Comparison of ENCODE assay signal across 9 mouse cellular contexts in genomic region chr14:16250099-16250498, GRCm38 (mm10). TPM values are rescaled to one million over a fixed set of nuclear protein-coding genes. Genes with fewer than 3 reads are reported as not detected.
DNase-seq lines count a peak whose midpoint lies in the region; ATAC-seq and TF ChIP-seq lines count a peak whose summit lies in the region.
"Had no signal": no experiment of that assay in that cellular context is flagged by ENCODE, and none has a peak within 500 bp of the region (broad histone marks: within the 10 kb centered on the region; RNA-seq: fewer than 3 reads in every experiment).

No protein-coding gene starts in this region.

- H3K4me3 ChIP-seq in erythroblast, embryonic 14.5 days (replicated peaks), result peak overlapping the region; percentile 76
- peak overlapping the region; percentile 90 for H3K4me3 ChIP-seq in testis, adult 2 months (ENCODE audit: control insufficient read depth, low read depth, low read length)
- peak overlapping the region; percentile 72 for H3K4me3 ChIP-seq in liver, embryonic 13.5 days (replicated peaks)

- H3K4me2 ChIP-seq in liver, embryonic 13.5 days, result peak overlapping the region; percentile 83

- peak overlapping the region; percentile 88 for H3K9ac ChIP-seq in liver, embryonic 13.5 days

- peak overlapping the region; percentile 94 for H3K27ac ChIP-seq in testis, adult 2 months (ENCODE audit: control insufficient read depth, insufficient read depth, low read depth, low read length)
- H3K27ac ChIP-seq in liver, embryonic 13.5 days, result peak overlapping the region; percentile 90

- no peak for ATAC-seq in erythroblast, adult 5-6 weeks (replicated peaks; ENCODE audit: low FRiP score, poor library complexity, severe bottlenecking)
- ATAC-seq in liver, embryonic 13.5 days (ENCODE audit: low read depth), result no peak
- ATAC-seq in granulocyte monocyte progenitor cell, adult 5-6 weeks (replicated peaks; ENCODE audit: poor library complexity, severe bottlenecking), result no peak

- no peaks in the 10 kb centered on the region for H3K9me3 ChIP-seq in erythroblast, embryonic 14.5 days (ENCODE audit: control insufficient read depth, low read length)
- H3K9me3 ChIP-seq in liver, embryonic 13.5 days (replicated peaks), result no peaks in the 10 kb centered on the region

- peaks cover 34% of the 10 kb centered on the region for H3K36me3 ChIP-seq in erythroblast, embryonic 14.5 days (ENCODE audit: control insufficient read depth)
- no peaks in the 10 kb centered on the region; the same call in 1 of the 2 replicates for H3K36me3 ChIP-seq in testis, adult 2 months (ENCODE audit: control insufficient read depth, insufficient read depth, low read length)
- H3K36me3 ChIP-seq in liver, embryonic 13.5 days, result peaks cover 7% of the 10 kb centered on the region

- no peak for TF ChIP-seq POLR2A in testis, adult 2 months (IDR thresholded peaks at IDR 0.05; ENCODE audit: control insufficient read depth, low read depth, low read length)

- 60% methylated on average over 3 of the region's 3 CpGs for WGBS in liver, embryonic 13.5 days (ENCODE audit: insufficient replicate concordance)

- peaks cover 74% of the 10 kb centered on the region for H3K4me1 ChIP-seq in erythroblast, embryonic 14.5 days (ENCODE audit: control insufficient read depth)
- no peaks in the 10 kb centered on the region for H3K4me1 ChIP-seq in testis, adult 2 months (ENCODE audit: control insufficient read depth, insufficient read depth, low read length)
- H3K4me1 ChIP-seq in liver, embryonic 13.5 days (replicated peaks), result peaks cover 57% of the 10 kb centered on the region

- no peak for TF ChIP-seq CTCF in testis, adult 2 months (IDR thresholded peaks at IDR 0.05; ENCODE audit: control insufficient read depth, insufficient read depth, insufficient replicate concordance, low read depth, low read length)

- H3K27me3 ChIP-seq in erythroblast, embryonic 14.5 days (ENCODE audit: control insufficient read depth), result no peaks in the 10 kb centered on the region
- H3K27me3 ChIP-seq in testis, adult 2 months (ENCODE audit: control insufficient read depth, insufficient read depth, low read length), result no peaks in the 10 kb centered on the region
- no peaks in the 10 kb centered on the region for H3K27me3 ChIP-seq in liver, embryonic 13.5 days

- DNase-seq in testis, postnatal 14 days (ENCODE audit: low spot score), result no peak
- no peak for DNase-seq in liver, embryonic 13.5 days
- DNase-seq in gastrocnemius, postnatal 10 days, result no peak
- no peak for DNase-seq in layer of hippocampus, postnatal 25 days (ENCODE audit: extremely low spot score in 1 of 2, low spot score in 1 of 2)
- DNase-seq: lung, postnatal 14 days had no signal

RNA-seq across cellular contexts. Expression of gene Oxsm, which starts 0.5 kb away (rescaled TPM):
- 0.10 TPM in 1 of 2 replicates, not detected in the other for polyA plus RNA-seq in erythroblast, embryonic 14.5 days (2012)
- total RNA-seq in erythroblast, adult 5-6 weeks (2015; ENCODE audit: low replicate concordance), result 2.3 and 14.4 TPM in 2 replicates
- 2.6 and 6.4 TPM in 2 replicates for total RNA-seq in erythroblast, adult 5-6 weeks (2017; ENCODE audit: low replicate concordance)
- polyA plus RNA-seq in testis, adult 2 months (2012; rRNA removed), result 18.8 and 18.9 TPM in 2 replicates
- polyA plus RNA-seq in liver, embryonic 13.5 days (2015; fragmentation: Nextera tagmentation; extraction: Ambion mirVana), result 2.2 and 2.6 TPM in 2 replicates
- total RNA-seq in granulocyte monocyte progenitor cell, adult 5-6 weeks (2014; fragmentation: Nextera tagmentation), result 19.2 and 24.4 TPM in 2 replicates
- 11.2 and 14.4 TPM in 2 replicates for total RNA-seq in granulocyte monocyte progenitor cell, adult 5-6 weeks (2017)
- 10 to 100 TPM; 11.0 to 11.8 TPM for total RNA-seq in gastrocnemius, postnatal 10 days (2021)
- 1 to 10 TPM; 8.2 to 9.5 TPM for total RNA-seq in layer of hippocampus, postnatal 25 days (2021)

RNA-seq across cellular contexts. Expression of gene Ngly1, which starts 1.0 kb away (rescaled TPM):
- polyA plus RNA-seq in erythroblast, embryonic 14.5 days (2012), result 12.0 and 14.2 TPM in 2 replicates
- 18.8 and 27.1 TPM in 2 replicates for total RNA-seq in erythroblast, adult 5-6 weeks (2015; ENCODE audit: low replicate concordance)
- 17.1 and 29.0 TPM in 2 replicates for total RNA-seq in erythroblast, adult 5-6 weeks (2017; ENCODE audit: low replicate concordance)
- polyA plus RNA-seq in testis, adult 2 months (2012; rRNA removed), result 86.3 and 110 TPM in 2 replicates
- 20.3 and 24.4 TPM in 2 replicates for polyA plus RNA-seq in liver, embryonic 13.5 days (2015; fragmentation: Nextera tagmentation; extraction: Ambion mirVana)
- 26.1 and 31.9 TPM in 2 replicates for total RNA-seq in granulocyte monocyte progenitor cell, adult 5-6 weeks (2014; fragmentation: Nextera tagmentation)
- total RNA-seq in granulocyte monocyte progenitor cell, adult 5-6 weeks (2017), result 18.0 and 45.4 TPM in 2 replicates
- 10 to 100 TPM; 44.2 to 46.2 TPM for total RNA-seq in gastrocnemius, postnatal 10 days (2021)
- 10 to 100 TPM; 31.9 to 32.7 TPM for total RNA-seq in layer of hippocampus, postnatal 25 days (2021)
